Mouse (Mus musculus) cerebellum, postnatal 10 days (tissue): ENCODE data around the gene Acin1.

ENCODE experiments used
- DNase-seq, 2 experiments: peaks; one replicate each; pipeline ENCODE4 v3.0.0; 2021; ENCODE audit warnings: mixed read lengths in 2 of 2

The Acin1 gene

GRCm38 (mm10) chr14:54696752-54697151 is 10.0 kb upstream of the Acin1 start:
- DNase-seq: no peak

- no peak for DNase-seq
These were observed 8.3 kb upstream of the Acin1 start for GRCm38 (mm10) chr14:54695042-54695441.

GRCm38 (mm10) chr14:54687251-54687650 is 520 bp upstream of the Acin1 start:
- DNase-seq: no peak

GRCm38 (mm10) chr14:54686063-54686521 is 639 bp downstream of the Acin1 start, which contains the start of gene 1700123O20Rik:
Gene 1700123O20Rik (plus strand): TSS chr14:54686216.
- DNase-seq: peak; percentile 89 to 90

- no peak for DNase-seq
These were observed 1.3 kb downstream of the Acin1 start for GRCm38 (mm10) chr14:54685471-54685870.

GRCm38 (mm10) chr14:54682396-54682795 is 4.3 kb downstream of the Acin1 start:
- no peak for DNase-seq

- DNase-seq: no peak
These were observed 8.0 kb downstream of the Acin1 start for GRCm38 (mm10) chr14:54678657-54679304.

- DNase-seq: no peak
These were observed 10.4 kb downstream of the Acin1 start for GRCm38 (mm10) chr14:54676290-54676689.

GRCm38 (mm10) chr14:54674317-54674716 is 12.4 kb downstream of the Acin1 start:
- DNase-seq: no peak

- DNase-seq: peak; percentile 55 to 65
These were observed 17.4 kb downstream of the Acin1 start for GRCm38 (mm10) chr14:54669381-54669780.

GRCm38 (mm10) chr14:54664477-54665222 is 22.1 kb downstream of the Acin1 start:
- DNase-seq: no peak

GRCm38 (mm10) chr14:54660009-54660408 is 26.7 kb downstream of the Acin1 start:
- peak in 1 of 2 experiments; percentile 68 for DNase-seq

- DNase-seq: peak; percentile 88 to 92
These were observed 33.2 kb downstream of the Acin1 start for GRCm38 (mm10) chr14:54653496-54653895.

- DNase-seq: peak in 1 of 2 experiments; percentile 11
These were observed 33.9 kb downstream of the Acin1 start for GRCm38 (mm10) chr14:54652787-54653186.

- DNase-seq: no peak
These were observed 35.2 kb downstream of the Acin1 start for GRCm38 (mm10) chr14:54651556-54651955.

- peak; percentile 95 to 96 for DNase-seq
These were observed 35.9 kb downstream of the Acin1 start for GRCm38 (mm10) chr14:54650621-54651454.

- DNase-seq: no peak
These were observed 38.8 kb downstream of the Acin1 start for GRCm38 (mm10) chr14:54647900-54648299.

- no peak for DNase-seq
These were observed 39.7 kb downstream of the Acin1 start for GRCm38 (mm10) chr14:54646898-54647636.

GRCm38 (mm10) chr14:54646455-54646854 is 40.3 kb downstream of the Acin1 start:
- no peak for DNase-seq

GRCm38 (mm10) chr14:54644294-54644693 is 42.4 kb downstream of the Acin1 start:
- DNase-seq: no peak

GRCm38 (mm10) chr14:54643011-54643410 is 43.7 kb downstream of the Acin1 start:
- DNase-seq: no peak

- no peak for DNase-seq
These were observed 44.3 kb downstream of the Acin1 start for GRCm38 (mm10) chr14:54642224-54642944.
